Mouse (Mus musculus): ENCODE results near the gene Sorcs2. TPM values are rescaled to one million over a fixed set of nuclear protein-coding genes. Genes with fewer than 3 reads are reported as not detected.
A peak's percentile ranks its signal among the peaks of the same experiment; 100 is the strongest.

Gene Sorcs2
- polyA plus RNA-seq, 1 experiment: 2.3 TPM

DNA sequence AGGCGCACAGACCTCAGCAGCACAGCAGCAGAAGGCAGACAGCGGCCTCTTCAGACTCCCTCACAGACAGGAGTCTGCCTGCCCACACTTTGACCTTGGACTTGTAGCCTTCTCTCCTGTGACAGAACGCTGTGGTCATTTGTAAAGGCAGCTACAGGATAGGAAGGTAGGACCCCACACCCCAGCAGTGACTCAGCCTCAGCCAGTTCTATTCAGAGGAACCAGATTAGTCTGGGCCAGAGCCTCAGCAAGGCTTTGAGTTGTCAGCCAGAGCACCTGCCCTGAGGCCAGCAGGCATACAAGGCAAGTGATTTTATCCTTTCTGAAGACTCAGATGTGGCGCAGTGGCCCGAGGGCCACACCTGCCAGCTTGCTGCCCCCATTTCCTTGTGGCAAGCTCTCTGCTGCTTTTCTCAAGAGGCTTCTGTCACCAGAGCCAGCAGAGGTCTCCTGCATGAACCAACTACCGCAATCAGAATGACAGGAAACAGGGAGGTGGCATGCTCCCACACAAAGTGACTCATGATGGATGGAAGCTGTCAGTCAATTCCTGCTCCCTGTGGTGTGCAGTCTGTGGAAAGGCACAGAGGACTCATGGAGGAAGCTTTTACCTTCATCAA is 16.9 kb upstream of the Sorcs2 start:
- H3K27me3 ChIP-seq (ENCODE audit: control insufficient read depth, insufficient read depth, low read length): no peaks in the 10 kb centered on the region
- H3K27ac ChIP-seq (ENCODE audit: insufficient read depth, low read length): no peak overlapping the region
- no peak for TF ChIP-seq POLR2A (IDR thresholded peaks at IDR 0.05; ENCODE audit: low read depth, low read length)
- TF ChIP-seq CTCF (IDR thresholded peaks at IDR 0.05; ENCODE audit: extremely low read depth, insufficient read depth, insufficient read length, insufficient replicate concordance): no peak
- no peak overlapping the region for H3K4me3 ChIP-seq (ENCODE audit: extremely low read depth, insufficient read depth, insufficient read length)
- 37% methylated on average over 6 of the region's 6 CpGs for WGBS
- no peaks in the 10 kb centered on the region for H3K4me1 ChIP-seq (ENCODE audit: control insufficient read depth, insufficient read depth, insufficient read length)
- no peaks in the 10 kb centered on the region for H3K36me3 ChIP-seq (ENCODE audit: control insufficient read depth, insufficient read depth, low read length)
- no peak for DNase-seq (ENCODE audit: low read depth in 1 of 2, low spot score in 2 of 2)

- 22% methylated on average over 18 of the region's 18 CpGs for WGBS
- Histone ChIP-seq H3K27me3 (ENCODE audit: control insufficient read depth, insufficient read depth, low read length) (peaks cover 9% of the 10 kb centered on the region), H3K4me3 (ENCODE audit: extremely low read depth, insufficient read depth, insufficient read length) (no peak overlapping the region), H3K27ac (ENCODE audit: insufficient read depth, low read length) (no peak overlapping the region), H3K36me3 (ENCODE audit: control insufficient read depth, insufficient read depth, low read length) (no peaks in the 10 kb centered on the region), H3K4me1 (ENCODE audit: control insufficient read depth, insufficient read depth, insufficient read length) (peaks cover 6% of the 10 kb centered on the region)
- DNase-seq (ENCODE audit: low read depth in 1 of 2, low spot score in 2 of 2): peak in 1 of 2 experiments; percentile 57
- TF ChIP-seq POLR2A (IDR thresholded peaks at IDR 0.05; ENCODE audit: low read depth, low read length) (no peak), CTCF (IDR thresholded peaks at IDR 0.05; ENCODE audit: extremely low read depth, insufficient read depth, insufficient read length, insufficient replicate concordance) (peak; percentile 39; the same call in 1 of the 2 replicates)
Measured at GRCm38 (mm10) chr5:36398463-36399364, 775 bp upstream of the Sorcs2 start.

DNA sequence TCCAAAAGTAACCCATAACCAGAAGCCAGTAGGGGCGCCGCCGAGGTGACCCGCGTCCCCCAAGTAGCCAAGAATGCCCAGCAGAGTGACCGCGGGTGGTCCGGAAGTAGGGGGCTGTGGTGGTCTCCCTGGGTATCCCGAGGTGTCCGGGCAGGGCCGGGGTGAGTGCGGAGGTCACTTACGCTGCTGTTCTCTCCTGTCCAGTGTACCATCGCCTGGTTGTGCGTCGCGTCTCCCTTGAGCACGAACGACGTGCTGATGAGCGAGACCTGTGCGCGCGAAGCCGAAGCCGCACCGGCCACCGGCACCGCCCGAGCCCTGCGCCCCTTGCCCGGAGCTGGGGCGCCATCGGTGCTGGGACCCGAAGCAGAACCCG is 567 bp downstream of the Sorcs2 start:
- TF ChIP-seq CTCF (IDR thresholded peaks at IDR 0.05; ENCODE audit: extremely low read depth, insufficient read depth, insufficient read length, insufficient replicate concordance) (no peak), POLR2A (IDR thresholded peaks at IDR 0.05; ENCODE audit: low read depth, low read length) (no peak)
- 1% methylated on average over 36 of the region's 36 CpGs for WGBS
- Histone ChIP-seq H3K27ac (ENCODE audit: insufficient read depth, low read length) (no peak overlapping the region), H3K36me3 (ENCODE audit: control insufficient read depth, insufficient read depth, low read length) (no peaks in the 10 kb centered on the region), H3K4me1 (ENCODE audit: control insufficient read depth, insufficient read depth, insufficient read length) (peaks cover 13% of the 10 kb centered on the region), H3K27me3 (ENCODE audit: control insufficient read depth, insufficient read depth, low read length) (peaks cover 9% of the 10 kb centered on the region), H3K4me3 (ENCODE audit: extremely low read depth, insufficient read depth, insufficient read length) (peak overlapping the region; percentile 75)
- DNase-seq (ENCODE audit: low read depth in 1 of 2, low spot score in 2 of 2): no peak

DNA sequence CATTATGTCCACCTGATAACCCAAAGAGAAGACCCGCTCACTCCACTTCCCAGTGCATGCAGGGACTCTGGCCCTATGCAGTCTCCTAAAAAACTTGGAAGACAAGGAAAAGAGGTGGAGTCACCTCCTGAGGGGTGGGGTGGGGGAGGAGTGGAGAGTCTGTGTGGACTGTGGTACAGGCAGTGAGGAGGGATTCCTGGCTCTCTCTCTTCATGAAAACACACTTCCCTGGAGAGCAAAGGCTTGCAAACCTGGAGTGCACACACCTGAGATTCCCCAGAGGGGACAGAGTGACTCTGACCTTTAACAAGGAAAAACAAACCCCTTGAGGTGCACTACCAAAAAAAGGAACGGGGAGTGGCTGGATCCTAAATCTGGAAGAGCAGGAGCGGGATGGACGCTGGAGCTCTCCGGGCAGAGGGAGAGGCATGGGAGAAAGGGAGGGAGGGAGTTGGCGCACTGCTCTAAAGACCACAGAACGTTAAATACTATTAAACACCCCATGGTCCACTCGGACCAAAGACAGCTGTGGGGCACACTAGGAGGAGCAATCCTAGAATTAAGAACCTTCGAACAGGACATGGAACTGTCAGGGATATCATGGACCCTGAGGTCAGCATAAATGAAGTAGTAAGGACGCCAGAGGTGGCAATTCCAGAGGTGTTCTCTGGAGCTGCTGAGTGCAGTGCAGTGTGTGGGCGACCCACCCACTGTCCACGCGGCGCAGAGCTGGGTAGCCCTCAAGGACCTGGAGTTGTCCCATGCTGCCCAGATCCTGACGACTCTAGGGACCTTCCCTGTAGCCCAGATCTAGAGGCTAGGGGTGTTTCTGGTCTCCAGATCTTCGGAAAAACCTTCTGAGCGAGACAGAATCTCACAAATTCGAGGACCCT is 1.2 kb downstream of the Sorcs2 start:
- Histone ChIP-seq H3K4me3 (ENCODE audit: extremely low read depth, insufficient read depth, insufficient read length) (peak overlapping the region; percentile 75; the same call in 1 of the 2 replicates), H3K4me1 (ENCODE audit: control insufficient read depth, insufficient read depth, insufficient read length) (peaks cover 16% of the 10 kb centered on the region), H3K36me3 (ENCODE audit: control insufficient read depth, insufficient read depth, low read length) (no peaks in the 10 kb centered on the region), H3K27me3 (ENCODE audit: control insufficient read depth, insufficient read depth, low read length) (peaks cover 9% of the 10 kb centered on the region), H3K27ac (ENCODE audit: insufficient read depth, low read length) (no peak overlapping the region)
- TF ChIP-seq CTCF (IDR thresholded peaks at IDR 0.05; ENCODE audit: extremely low read depth, insufficient read depth, insufficient read length, insufficient replicate concordance) (no peak), POLR2A (IDR thresholded peaks at IDR 0.05; ENCODE audit: low read depth, low read length) (no peak)
- no peak for DNase-seq (ENCODE audit: low read depth in 1 of 2, low spot score in 2 of 2)
- WGBS: 20% methylated on average over 18 of the region's 18 CpGs

DNA sequence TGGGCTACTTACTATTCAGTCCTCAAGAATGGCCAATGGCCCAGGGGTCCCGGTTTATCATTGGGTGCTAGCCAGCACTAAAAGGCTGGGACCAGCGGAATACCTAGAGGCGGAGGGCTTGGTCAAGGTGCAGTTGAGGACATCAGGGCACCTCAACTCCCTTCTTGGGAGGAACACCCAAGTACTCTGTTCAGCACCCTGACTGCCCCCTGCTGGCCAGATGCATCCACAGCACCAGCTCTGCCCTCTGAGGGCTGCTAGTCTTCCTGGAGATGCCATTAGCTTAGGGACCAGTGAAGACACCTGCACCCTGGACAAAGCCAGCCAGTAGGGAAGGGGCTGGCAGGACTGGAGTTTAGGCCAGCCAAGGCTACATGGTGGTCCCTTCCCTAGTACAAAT is 1.9 kb downstream of the Sorcs2 start:
- H3K27me3 ChIP-seq (ENCODE audit: control insufficient read depth, insufficient read depth, low read length): peaks cover 9% of the 10 kb centered on the region
- WGBS: 78% methylated on average over 3 of the region's 3 CpGs
- TF ChIP-seq POLR2A (IDR thresholded peaks at IDR 0.05; ENCODE audit: low read depth, low read length) (no peak), CTCF (IDR thresholded peaks at IDR 0.05; ENCODE audit: extremely low read depth, insufficient read depth, insufficient read length, insufficient replicate concordance) (peak; percentile 85)
- no peak overlapping the region for H3K27ac ChIP-seq (ENCODE audit: insufficient read depth, low read length)
- no peaks in the 10 kb centered on the region for H3K36me3 ChIP-seq (ENCODE audit: control insufficient read depth, insufficient read depth, low read length)
- H3K4me1 ChIP-seq (ENCODE audit: control insufficient read depth, insufficient read depth, insufficient read length): peaks cover 16% of the 10 kb centered on the region
- peak in 1 of 2 experiments; percentile 81 for DNase-seq (ENCODE audit: low read depth in 1 of 2, low spot score in 2 of 2)
- no peak overlapping the region for H3K4me3 ChIP-seq (ENCODE audit: extremely low read depth, insufficient read depth, insufficient read length)

DNA sequence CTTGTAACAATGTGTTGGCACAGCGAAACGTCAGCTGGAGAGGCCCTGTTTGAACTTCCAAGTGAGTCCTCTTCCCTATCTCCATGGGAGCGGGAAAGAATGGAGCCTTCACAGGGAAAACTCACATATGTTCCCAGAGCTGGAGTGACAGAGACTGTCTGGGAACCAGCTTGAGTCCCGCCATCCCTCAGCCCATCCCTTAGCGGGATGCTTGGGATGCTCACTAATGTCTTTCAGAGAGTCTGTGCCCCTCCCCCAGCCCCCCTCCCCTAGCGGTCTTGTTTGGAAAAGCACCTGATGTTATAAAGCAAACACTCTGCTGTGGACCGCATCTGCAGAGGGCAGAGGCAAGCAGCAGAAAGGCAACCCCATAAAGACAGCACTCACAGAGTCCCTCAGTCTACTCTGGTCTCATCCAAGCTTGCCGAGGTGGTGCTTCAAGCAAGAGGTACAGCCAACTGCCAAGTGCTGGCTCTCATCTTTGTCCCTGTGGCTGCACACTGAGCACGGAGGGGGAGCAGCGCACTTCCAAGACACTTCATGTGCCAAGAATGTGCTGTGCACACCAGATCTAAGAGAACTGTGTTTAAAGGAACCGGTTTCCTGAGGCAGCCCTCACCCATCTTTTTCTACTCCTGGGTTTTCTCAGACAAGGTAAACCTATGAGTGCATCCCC is 3.0 kb downstream of the Sorcs2 start:
- peaks cover 9% of the 10 kb centered on the region for H3K27me3 ChIP-seq (ENCODE audit: control insufficient read depth, insufficient read depth, low read length)
- no peaks in the 10 kb centered on the region for H3K36me3 ChIP-seq (ENCODE audit: control insufficient read depth, insufficient read depth, low read length)
- no peak overlapping the region for H3K4me3 ChIP-seq (ENCODE audit: extremely low read depth, insufficient read depth, insufficient read length)
- WGBS: 81% methylated on average over 11 of the region's 11 CpGs
- no peak for TF ChIP-seq CTCF (IDR thresholded peaks at IDR 0.05; ENCODE audit: extremely low read depth, insufficient read depth, insufficient read length, insufficient replicate concordance)
- no peak for TF ChIP-seq POLR2A (IDR thresholded peaks at IDR 0.05; ENCODE audit: low read depth, low read length)
- peaks cover 16% of the 10 kb centered on the region for H3K4me1 ChIP-seq (ENCODE audit: control insufficient read depth, insufficient read depth, insufficient read length)
- no peak overlapping the region for H3K27ac ChIP-seq (ENCODE audit: insufficient read depth, low read length)
- DNase-seq (ENCODE audit: low read depth in 1 of 2, low spot score in 2 of 2): no peak

Measured in spleen, adult 2 months (tissue).